Mouse (Mus musculus) embryonic stem cell, embryonic (primary cell): ENCODE results near the gene Lmo7.

Experiments used
- CTCF ChIA-PET, 4 experiments: fragments of 300-600 bp in 2 of 4; fragments of 350-600 bp in 2 of 4; sonication (Branson Sonifier 250); formaldehyde crosslinking; loops; one replicate each; lab custom pipeline; 2022; ENCODE audit warnings: inconsistent platforms in 2 of 4; lab: Charles Lee
- POLR2A ChIA-PET, 4 experiments: fragments of 300-600 bp in 2 of 4; fragments of 350-600 bp in 2 of 4; sonication (Branson Sonifier 250); formaldehyde crosslinking; loops; one replicate each; lab custom pipeline; 2022; ENCODE audit warnings: antibody characterized with exemption in 4 of 4, inconsistent platforms in 1 of 4; lab: Charles Lee

The Lmo7 gene

DNA sequence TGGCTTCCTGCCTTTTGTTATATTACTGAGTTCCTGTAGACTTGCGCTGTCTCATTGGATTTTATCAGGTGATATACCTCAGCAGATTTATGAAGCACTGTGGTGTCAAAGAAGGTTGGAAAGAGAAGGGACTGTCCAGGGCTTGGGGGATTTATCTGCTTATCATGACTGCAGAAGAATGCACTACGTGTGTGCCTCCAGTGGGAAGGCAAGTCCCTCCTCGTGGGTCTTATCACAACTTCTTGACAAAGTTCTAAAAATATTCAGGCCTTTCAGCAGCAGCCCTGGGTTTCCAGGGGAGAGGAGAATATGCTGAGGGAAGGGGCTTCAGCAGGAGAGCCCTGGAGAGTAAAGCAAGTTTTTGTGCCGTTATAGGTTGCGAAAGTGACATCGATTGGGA, 154.0 kb downstream of the Lmo7 start:
- POLR2A ChIA-PET, result interaction anchor here in 1 of 4 experiments (1.0 to 1.2 kb wide), 2 partner anchors 8 to 103 kb away, joined by 3 read pairs; no protein-coding TSS in a partner anchor
- CTCF ChIA-PET, result no interaction called here

GRCm38 (mm10) chr14:101886320-101886719, 156.6 kb downstream of the Lmo7 start:
- POLR2A ChIA-PET, result interaction anchor here in 1 of 4 experiments (0.9 kb wide), 1 partner anchor 16 kb away, joined by 3 read pairs; no protein-coding TSS in a partner anchor
- CTCF ChIA-PET, result interaction anchor here in 2 of 4 experiments (0.6 to 0.7 kb wide), 2 partner anchors 12 to 39 kb away, joined by 3 to 5 read pairs; no protein-coding TSS in a partner anchor

DNA sequence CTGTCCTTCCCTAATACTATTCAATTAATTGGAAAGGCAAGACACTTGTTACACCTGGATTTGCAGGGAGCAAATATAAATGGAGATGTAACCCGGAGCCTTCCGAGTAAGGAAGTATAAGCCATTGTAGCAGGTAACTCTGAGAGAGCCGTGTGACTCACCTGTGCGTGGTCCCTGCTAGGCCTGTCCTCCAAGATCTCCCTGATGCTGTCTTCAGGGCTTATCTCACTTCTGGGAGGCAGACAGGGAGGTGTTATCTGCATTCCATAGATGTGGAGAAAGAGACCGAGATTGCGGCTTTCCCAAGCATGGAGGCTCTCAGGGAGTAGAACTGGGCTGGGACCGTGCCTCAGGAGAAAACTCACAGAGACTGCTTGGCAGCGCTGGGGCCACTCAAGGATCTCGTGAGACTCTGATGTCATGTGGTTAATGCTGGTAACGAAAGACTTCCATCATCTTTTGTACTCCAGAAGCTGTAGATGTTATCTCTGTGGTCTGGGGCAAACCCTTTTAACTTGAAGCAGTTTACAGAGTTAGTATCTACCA, 162.2 kb downstream of the Lmo7 start:
- ChIA-PET POLR2A (interaction anchor here in 1 of 4 experiments (1.0 kb wide), 1 partner anchor 9 kb away, joined by 3 read pairs; no protein-coding TSS in a partner anchor), CTCF (no interaction called here)

DNA sequence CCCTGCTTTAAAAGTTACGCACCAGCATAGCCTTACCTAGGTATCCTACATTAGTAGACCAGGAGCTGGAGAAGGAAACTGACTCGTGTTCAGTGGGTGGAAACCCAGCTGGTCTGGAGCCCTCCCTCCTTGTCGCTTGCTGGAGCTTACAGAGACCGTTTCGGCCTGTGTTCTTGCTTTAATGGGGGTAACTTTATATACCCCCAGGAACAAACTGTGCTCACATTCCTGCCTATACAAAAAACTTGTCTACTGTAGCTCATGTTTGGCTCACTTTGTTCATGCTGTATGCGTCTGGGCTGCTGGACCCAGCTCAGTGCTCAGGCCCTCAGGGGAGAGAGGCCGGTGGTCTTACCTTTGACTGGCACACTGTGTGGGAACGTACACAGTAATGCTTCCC, 162.7 kb downstream of the Lmo7 start:
- ChIA-PET CTCF (no interaction called here), POLR2A (interaction anchor here in 1 of 4 experiments (1.0 kb wide), 1 partner anchor 9 kb away, joined by 3 read pairs; no protein-coding TSS in a partner anchor)

- ChIA-PET POLR2A (no interaction called here), CTCF (no interaction called here)
Measured at GRCm38 (mm10) chr14:101893215-101893614, 163.5 kb downstream of the Lmo7 start.

GRCm38 (mm10) chr14:101898250-101898649, 168.5 kb downstream of the Lmo7 start:
- ChIA-PET CTCF (interaction anchor here in 1 of 4 experiments (0.6 kb wide), 1 partner anchor 12 kb away, joined by 5 read pairs; no protein-coding TSS in a partner anchor), POLR2A (no interaction called here)

DNA sequence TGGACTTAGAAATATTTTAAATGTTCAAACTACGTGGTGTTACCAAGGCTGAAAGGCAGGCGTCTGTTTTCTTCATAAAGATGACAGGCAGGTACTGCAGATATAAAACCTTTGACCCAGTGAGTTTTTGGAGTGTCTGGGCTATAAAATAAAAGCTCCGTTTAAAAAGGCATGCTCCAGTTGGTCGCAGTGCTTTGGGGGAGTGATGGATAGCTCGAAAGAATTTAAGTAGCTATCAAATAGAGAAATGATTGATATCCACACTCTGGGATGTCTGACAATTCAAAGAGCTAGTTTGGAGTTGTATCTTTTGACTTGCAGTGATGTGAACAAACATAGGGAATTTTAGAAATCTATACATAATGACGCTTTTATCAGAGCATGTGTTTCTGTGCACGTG, 171.7 kb downstream of the Lmo7 start:
- POLR2A ChIA-PET, result interaction anchor here in 2 of 4 experiments (0.5 to 0.9 kb wide), 2 partner anchors 16 to 1173 kb away, joined by 3 to 16 read pairs; no protein-coding TSS in a partner anchor
- CTCF ChIA-PET, result no interaction called here

GRCm38 (mm10) chr14:101901976-101902375, 172.2 kb downstream of the Lmo7 start:
- ChIA-PET POLR2A (interaction anchor here in 2 of 4 experiments (0.5 to 0.9 kb wide), 2 partner anchors 16 to 1172 kb away, joined by 3 to 16 read pairs; no protein-coding TSS in a partner anchor), CTCF (no interaction called here)

- ChIA-PET POLR2A (no interaction called here), CTCF (no interaction called here)
Measured at GRCm38 (mm10) chr14:101903722-101904121, 174.0 kb downstream of the Lmo7 start.

GRCm38 (mm10) chr14:101911983-101912382, 182.2 kb downstream of the Lmo7 start:
- CTCF ChIA-PET, result no interaction called here
- POLR2A ChIA-PET, result no interaction called here

- POLR2A ChIA-PET, result no interaction called here
- CTCF ChIA-PET, result no interaction called here
Measured at GRCm38 (mm10) chr14:101912392-101912791, 182.6 kb downstream of the Lmo7 start.

DNA sequence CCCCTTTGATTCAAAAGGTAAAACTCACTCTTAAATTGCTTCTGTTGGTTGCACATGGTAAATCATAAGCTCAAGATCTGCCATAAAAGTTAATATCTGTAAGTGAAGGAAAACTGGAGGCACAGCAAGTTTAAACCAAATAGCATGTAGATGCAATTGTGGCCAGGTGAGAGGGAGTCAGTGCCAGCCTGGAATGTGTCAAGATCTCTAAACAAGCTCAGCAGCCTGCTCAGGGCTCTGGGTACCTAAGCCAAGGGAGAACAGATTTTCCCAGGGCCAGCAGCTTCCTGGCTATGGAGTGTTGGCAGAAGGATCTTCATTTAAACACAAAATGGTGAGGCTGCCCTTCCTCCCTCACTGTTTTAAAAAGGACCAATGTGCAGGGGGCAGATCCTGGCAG, 184.6 kb downstream of the Lmo7 start:
- CTCF ChIA-PET, result interaction anchor here in 1 of 4 experiments (0.7 kb wide), 1 partner anchor 432 kb away, joined by 3 read pairs; no protein-coding TSS in a partner anchor
- POLR2A ChIA-PET, result no interaction called here

DNA sequence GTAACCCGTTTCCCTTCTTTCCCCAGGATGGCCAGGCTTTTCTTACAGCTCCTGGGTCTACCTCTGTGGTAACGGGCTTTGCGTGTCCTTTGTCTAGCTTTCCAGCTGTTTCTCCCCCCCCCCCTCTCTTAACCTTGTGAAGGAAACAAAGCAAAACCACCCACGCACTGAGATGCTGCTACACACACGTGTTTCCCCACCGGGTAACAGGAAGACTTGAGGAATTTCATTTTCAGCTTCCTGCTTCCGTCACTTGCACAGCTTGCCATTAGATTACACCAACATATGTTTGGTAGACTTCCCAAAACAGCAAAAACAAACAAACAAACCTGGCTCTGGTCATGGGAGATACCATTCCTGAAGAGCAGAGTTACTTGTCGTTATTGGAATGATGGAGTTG, 186.1 kb downstream of the Lmo7 start:
- ChIA-PET CTCF (no interaction called here), POLR2A (no interaction called here)

- ChIA-PET CTCF (no interaction called here), POLR2A (no interaction called here)
Measured at GRCm38 (mm10) chr14:101918471-101918870, 188.7 kb downstream of the Lmo7 start.

DNA sequence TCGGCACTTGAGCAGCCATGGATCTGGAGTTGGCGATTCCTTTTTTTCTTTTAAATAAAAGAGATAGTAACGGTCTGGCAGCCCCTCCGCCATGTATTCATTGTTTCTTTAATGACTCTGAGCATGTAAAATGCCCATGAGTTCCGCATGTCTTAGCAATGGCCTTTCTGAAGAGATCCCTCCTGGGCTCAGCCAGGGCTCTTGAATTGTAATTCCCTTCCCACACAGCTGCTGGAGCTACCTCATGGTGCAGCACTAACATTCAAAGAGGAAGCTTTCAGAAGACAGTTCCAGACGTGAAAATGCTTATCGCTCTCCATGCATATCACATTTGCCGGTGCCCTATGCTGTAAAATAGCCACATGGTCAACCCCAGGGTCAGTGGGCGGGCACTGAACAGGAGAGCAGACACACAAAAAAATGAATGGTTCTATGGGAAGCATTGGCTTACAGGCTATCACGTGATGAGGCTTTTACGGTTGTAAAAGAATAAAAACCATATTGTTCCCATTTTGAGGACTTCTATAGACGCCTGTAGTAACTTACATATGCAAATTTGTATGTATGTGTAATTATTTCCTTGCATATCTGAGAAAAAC, 198.0 kb downstream of the Lmo7 start:
- ChIA-PET POLR2A (no interaction called here), CTCF (no interaction called here)

GRCm38 (mm10) chr14:101930576-101931447, 201.1 kb downstream of the Lmo7 start:
- CTCF ChIA-PET, result interaction anchor here in 1 of 4 experiments (1.3 kb wide), 1 partner anchor 16 kb away, joined by 4 read pairs; no protein-coding TSS in a partner anchor
- POLR2A ChIA-PET, result no interaction called here

DNA sequence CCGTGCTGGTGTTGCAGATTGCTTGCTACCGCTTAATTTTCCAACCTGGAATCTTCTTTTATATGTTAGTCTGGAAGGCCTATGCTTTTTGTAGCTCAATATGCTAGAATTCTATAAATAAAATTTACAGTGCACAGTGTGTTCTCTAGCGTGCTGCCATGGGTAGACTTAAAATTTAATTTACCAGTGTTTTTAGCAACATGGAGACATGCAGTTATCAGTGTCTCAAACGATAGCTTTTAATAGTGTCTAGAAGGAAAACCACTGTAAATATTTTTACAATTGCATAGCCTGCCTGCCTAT, 201.6 kb downstream of the Lmo7 start:
- ChIA-PET CTCF (interaction anchor here in 1 of 4 experiments (1.3 kb wide), 1 partner anchor 15 kb away, joined by 4 read pairs; no protein-coding TSS in a partner anchor), POLR2A (no interaction called here)

GRCm38 (mm10) chr14:101933551-101933950, 203.8 kb downstream of the Lmo7 start:
- POLR2A ChIA-PET, result interaction anchor here in 1 of 4 experiments (0.7 kb wide), 1 partner anchor 214 kb away, joined by 3 read pairs; no protein-coding TSS in a partner anchor
- CTCF ChIA-PET, result interaction anchor here in 2 of 4 experiments (0.7 to 2.9 kb wide), 2 partner anchors 13 kb away, joined by 4 to 10 read pairs; no protein-coding TSS in a partner anchor

DNA sequence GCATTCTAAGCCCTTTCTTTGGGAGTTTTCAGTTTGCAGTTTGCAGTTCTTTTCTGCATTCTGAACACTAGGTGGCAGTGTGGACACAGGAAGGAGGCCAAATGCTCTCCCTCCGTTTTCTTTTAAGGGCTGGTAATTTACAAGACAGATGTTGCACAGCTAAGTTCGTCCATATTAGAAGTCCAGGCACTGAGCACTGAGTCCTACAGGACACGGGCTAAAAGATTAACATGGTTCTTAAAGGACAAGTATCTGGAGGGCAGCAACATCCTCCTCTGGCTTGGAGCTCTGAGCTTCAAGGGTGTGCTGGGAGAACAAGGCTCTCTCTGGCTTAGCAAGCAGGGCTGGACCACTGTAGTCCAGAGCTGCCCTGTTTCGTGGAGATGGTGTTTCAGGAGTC, 213.2 kb downstream of the Lmo7 start:
- ChIA-PET CTCF (interaction anchor here in 2 of 4 experiments (0.5 to 0.9 kb wide), 3 partner anchors 8 to 168 kb away, joined by 3 to 5 read pairs (median 5); no protein-coding TSS in a partner anchor), POLR2A (interaction anchor here in 1 of 4 experiments (1.3 kb wide), 1 partner anchor 9 kb away, joined by 3 read pairs; no protein-coding TSS in a partner anchor)
